Mouse (Mus musculus) urinary bladder, adult 18-20 months (tissue): ENCODE data around the gene Nxpe5.
"Not testable (repeated sequence)": the region's sequence is repeated elsewhere in the genome, so short reads cannot be mapped to it uniquely, and the experiment has no call there.

Experiments
- DNase-seq, 2 experiments: peaks; one replicate each; pipeline ENCODE4 v3.0.0; 2022; ENCODE audit warnings: low spot score in 2 of 2, mixed read lengths in 2 of 2

Gene Nxpe5

DNA sequence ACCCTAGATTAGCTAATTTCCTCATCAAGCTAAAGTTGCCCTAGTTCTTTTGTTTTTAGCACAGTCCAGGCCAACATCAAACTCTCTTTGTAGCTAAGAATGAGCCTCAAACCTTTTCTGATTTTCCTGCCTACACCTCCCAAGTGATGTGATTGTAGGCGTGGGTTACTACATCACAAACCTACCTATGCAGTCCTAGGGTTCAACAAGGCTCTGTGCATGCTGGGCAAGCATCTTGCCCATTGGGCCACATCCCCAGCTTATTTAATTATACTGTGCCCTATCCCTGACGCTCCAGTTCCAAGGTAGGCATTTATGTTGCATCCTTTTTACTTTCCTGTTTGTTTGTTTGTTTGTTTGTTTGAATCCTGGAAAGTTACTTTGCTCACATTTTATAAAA, at the start of gene Nxpe5:
Gene Nxpe5 (plus strand): TSS at position 199 of the 400 bp plus-strand sequence.
- no peak for DNase-seq

DNA sequence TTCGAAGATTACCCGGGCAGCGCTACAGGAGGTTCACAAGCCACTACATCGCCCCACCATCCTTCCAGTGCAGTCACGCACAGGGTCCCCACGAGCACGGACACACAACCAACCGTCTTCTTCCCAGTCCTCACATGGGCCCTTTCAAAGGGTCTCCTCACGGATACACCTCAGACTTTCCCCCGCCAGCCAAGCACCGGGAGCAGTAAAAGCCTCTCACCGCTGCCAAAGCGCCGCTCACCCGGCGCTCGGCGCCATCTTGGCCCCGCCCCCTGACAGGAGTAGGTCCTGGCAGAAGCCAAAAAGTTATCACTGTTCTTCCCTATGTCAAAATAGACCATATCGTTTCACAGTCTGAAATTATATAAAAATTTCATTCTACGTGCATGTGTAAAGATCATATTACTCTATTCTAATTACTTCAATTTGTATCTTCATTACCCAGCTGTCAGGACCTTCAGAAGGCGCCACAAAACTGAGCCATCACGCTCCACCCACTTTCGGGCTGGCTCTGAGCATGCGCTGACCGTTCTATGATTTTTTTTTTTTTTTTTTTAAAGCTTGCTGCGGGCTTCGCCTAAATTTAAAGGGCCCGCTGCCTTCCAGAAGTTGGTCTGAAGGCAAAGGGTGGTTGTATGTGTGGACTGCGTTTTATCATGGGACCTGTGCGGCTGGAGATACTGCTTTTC, 38.6 kb upstream of the Nxpe5 start, which contains the start of the genes Taf6 and Cnpy4:
Gene Taf6 (minus strand): TSS at position 502 of the 689 bp plus-strand sequence.
Gene Cnpy4 (plus strand): TSS at position 536 of the 689 bp plus-strand sequence.
- DNase-seq: peak; percentile 78 to 79

DNA sequence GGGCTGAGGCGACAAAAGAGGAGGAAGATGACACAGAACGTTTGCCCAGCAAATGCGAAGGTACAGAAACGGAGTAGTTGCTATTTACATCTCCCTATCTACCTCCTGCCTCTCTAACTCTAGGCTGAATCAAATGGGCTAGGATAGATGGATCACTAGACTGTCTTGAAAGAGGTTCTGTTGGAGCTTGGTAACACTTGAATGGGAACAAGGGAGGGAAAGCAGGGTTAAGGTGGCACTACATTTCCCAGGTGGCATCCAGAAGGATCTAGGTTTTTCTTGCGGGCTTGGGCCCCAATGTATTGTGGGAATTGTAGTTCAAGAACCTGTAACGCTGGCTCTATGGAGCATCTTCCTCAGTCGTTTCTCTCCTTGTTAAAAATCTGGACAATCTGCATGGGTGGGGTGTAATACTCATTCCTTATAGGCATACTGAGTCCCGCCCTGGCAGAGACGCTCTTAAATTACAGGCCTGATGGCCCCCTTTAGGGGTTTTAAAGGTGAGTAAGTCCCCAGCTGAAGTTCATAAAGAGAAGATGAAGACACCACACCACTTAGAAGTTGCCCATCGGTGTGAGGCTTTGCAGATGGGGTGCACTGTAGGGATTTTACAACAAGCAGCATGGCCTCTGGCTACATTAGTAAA, 37.9 kb upstream of the Nxpe5 start:
- peak; percentile 17 to 45 for DNase-seq

DNA sequence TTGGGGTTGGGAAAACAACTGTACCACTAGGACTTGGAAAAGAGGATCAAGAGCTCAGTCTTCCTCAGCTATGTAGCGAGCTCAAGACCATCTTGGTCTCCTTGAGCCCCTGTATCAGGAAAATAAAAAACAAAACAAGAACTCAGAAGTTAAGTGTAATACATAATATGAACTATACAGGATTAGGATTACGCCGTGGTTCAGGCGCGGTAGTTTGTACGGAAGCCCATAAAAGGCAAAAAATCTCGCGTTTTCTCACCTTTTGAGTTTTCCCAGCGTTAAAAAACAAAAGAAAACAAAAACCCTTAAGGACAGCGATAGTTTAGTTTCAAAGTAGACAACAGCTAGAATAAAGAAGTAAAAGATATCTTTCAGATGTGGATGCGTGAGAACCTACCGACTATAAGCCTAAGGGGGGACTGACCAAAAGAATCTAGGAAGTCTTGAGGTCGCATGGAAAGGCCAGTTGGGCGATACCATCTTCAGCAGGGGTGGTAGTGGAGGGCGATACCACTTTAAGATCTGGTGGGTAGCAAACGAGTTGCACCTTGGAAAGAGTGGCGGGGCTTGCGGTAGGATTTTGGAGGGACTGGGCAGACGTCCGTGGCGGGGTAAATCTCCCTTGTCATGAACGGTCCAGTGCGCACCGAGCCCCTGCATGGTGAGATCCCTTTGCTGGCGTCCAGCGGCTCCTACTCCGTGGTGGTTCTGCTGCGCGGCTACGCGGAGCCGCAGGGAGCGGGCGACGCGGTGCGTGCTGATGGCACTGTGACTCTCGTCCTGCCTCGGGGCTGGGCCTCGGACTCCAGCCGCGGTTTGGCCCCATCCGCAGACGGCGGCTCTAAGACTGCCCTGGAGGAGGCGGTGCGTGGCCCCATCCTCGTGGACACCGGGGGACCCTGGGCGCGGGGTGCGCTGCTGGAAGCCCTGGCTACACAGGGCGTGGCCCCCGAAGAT, 31.6 kb upstream of the Nxpe5 start, which contains the start of gene Mblac1:
Gene Mblac1 (plus strand): TSS at position 544 of the 957 bp plus-strand sequence.
- DNase-seq: peak; percentile 75 to 84

DNA sequence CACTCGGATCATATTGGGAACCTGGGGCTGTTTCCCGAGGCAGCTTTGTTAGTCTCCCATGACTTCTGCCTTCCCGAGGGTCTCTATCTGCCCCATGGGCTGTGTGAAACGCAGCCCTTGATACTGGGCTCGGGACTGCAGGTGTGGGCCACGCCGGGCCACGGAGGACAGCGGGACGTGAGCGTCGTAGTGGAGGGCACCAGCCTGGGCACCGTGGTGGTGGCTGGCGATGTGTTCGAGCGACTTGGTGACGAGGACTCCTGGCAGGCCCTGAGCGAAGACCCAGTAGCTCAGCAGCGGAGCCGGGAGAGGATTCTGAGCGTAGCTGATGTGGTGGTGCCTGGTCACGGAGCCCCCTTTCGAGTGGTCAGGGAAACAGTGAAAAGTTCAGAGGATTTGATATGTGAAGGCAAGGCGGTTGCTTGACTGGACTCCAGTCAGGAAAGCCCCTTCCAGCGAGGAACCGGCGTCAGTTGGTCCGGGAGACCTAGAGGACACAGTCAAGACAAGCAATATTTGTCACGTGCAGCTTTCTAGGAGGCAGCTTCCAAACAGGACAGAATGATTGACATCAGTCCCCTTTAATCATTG, 30.8 kb upstream of the Nxpe5 start:
- DNase-seq: peak in 1 of 2 experiments; percentile 21

DNA sequence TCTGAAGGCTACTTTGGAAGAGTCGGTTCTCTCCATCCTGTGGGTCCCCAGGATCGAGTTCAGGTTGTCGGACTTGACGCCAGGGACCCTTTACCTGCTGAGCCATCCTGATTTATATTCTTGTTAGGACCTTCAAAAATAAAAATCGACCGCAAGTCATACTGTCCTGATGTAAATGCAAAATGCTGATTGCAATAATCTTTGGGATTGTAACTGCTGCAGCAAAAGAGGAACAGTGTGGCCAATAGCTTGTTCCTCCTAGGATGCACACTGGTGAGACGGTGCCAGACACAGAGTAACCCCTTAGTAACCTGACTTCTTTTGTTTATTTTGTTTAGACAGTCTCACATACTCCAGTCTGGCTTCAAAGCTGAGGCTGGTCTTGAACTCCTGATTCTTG, 30.2 kb upstream of the Nxpe5 start:
- DNase-seq: no peak

DNA sequence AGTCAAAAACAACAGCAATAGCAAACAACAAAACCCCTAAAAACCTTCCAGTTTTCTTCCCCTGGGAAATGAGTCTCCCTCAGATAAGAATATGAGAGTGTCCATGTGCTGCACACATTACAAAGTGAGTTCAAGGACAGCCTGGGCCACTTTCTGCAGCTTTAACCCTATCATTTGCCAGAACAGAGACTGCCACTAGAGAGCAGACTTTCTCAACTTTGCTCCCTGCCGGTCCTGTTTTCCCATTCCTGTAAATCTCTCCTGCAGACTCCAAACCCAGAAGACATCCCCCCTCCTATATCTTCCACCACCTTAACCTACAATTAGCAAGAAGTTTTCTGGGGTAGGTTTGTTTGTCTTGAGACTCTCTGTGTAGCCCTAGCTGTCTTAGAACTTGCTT, 26.1 kb upstream of the Nxpe5 start:
- DNase-seq: no peak

DNA sequence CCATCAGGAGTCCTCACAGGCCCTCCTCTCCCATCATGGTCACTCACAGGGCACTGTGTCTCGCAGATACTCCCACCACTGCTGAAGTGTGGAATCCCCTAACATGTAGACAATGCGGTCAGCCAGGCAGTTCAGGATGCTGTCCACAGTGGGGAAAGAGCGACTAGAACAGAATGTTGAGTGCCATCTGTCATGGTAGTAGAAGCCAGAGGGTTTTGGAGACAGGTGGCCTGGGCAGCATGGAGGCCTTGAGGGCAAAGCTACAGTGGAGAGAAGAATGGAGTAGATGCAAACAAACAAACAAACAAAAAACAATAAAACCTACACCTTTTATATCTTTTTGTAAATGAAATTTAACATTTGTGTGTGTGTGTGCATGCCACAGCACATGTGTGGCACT, 23.6 kb upstream of the Nxpe5 start:
- DNase-seq: no peak

DNA sequence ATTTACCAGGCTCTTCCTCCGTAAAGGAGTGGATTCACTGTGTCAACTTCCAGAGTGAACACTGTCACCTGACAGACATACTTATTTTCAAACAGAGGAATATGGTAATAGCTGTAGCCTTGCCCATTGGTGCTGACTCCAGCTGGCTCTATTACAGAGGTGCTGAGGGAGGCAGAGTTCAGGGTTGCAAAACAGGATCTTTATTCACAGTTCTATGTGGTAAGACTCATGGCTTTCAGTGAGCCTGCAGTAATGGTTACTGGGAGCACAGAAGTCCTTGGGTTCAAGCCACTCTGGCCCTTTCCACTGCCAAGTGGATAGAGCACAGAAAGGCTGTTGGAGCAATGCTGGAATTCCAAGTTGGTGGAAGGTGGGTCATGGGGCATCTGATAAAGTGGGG, 18.4 kb upstream of the Nxpe5 start:
- no peak for DNase-seq

DNA sequence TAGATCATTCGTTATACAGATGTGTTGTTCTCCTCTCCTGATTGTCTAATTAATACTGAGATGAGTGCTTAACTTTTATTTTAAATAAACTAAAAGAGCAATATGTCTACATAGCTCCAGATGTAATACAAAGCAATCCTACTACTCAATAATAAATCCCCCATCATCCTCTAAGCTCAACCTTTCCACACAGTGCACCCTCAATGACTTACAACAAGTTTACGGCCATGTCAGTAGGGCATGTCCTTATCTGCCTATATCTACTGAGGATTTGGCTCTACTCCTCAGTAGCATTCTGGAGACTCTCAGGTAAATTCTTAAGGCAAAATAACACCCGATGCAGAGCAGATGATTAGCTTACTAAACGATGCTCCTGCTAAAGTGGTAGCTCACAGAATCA, 17.8 kb upstream of the Nxpe5 start:
- DNase-seq: no peak

DNA sequence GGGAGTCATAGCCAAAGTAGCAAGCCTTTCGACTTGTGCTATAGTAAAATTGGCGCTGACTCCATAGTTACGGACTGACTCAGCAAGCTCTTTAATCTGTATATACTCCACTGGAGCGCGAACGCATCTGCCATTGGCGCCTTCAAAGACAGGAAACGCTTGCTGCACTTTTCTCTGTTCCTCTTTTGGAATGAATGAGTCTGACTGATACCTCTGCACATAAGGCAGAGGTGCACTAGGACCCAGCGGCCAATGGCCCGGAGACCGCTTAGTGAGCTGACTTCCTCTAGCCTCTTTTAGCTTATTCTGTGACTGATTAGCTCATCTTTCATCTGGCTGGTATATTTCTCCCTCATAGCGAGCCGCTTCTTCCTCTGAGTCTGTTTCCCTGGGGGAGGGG, 9.1 kb upstream of the Nxpe5 start:
- DNase-seq: not testable (repeated sequence)

DNA sequence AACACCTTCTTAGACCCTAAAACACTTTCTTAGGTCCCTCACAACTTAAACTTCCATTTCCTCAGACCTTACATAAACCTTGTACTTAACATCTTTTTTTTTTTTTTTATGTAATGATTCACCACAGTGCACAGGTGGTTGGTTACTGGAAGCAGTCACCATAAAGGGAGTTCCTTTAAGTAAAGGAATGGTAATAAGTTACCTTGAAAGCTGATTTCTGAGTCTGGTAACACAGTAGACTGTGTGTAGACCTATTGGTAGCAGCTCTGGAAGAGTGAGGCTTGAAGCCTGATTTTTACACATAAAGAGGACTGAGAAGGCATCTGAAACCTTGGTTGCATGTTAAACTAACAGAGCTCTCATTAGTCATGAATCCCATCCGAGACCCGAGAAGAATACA, 5.8 kb upstream of the Nxpe5 start:
- no peak for DNase-seq

DNA sequence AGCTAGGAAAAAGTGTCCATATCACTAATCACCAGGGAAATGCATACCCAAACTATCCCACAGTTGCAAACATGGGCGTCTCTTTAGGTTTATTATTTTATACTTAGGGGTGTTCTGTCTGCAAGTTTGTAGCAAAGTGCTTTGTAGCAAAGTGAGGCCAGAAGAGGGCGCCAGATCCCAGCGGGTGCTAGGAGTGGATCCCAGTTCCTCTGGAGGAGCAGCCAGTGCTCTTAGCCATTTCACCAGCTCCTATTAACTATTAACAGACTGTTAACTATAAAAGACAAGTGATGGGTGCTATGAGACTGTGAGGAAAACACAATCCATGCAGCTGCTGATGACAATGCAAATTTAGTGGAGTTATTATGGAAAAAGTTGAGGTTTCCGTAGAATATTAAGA, 3.6 kb upstream of the Nxpe5 start:
- DNase-seq: peak; percentile 71 to 87

DNA sequence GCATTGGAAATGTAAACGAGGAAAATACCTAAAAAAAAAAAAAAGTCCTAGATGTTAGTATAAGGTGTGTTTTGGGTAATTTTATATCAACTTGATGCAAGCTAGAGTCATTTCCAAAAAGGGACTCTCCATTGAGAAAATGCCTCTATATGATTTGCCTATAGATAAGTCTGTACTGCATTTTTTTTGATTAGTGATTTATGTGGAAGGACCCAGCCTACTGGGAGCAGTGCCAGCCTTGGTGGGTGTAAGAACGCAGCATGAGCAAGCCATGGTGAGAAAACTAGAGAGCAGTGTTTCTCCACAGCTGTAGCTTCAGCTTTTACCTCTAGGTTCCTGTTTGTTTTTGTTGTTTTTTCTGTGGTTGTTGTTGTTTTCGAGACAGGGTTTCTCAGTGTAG, 2.4 kb upstream of the Nxpe5 start:
- DNase-seq: no peak

DNA sequence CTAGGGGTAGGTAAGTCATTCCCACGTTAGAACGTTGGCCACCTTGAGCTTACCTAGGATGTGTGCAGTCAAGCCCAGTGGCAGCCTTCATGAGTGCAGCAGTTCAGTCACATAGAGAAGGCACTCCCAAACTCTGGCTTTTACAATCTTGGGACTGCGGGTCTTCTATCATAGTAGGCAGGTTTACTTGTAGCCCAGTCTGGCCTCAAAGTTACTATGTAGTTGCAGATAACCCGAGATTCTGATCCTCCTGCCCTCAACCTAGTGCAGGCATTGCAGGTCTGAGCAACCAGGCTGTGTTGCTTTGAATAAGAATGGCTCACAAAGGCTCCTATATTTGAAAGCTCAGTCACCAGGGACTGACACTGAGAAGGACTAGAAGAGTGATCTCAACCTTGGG, 793 bp downstream of the Nxpe5 start:
- DNase-seq: no peak

DNA sequence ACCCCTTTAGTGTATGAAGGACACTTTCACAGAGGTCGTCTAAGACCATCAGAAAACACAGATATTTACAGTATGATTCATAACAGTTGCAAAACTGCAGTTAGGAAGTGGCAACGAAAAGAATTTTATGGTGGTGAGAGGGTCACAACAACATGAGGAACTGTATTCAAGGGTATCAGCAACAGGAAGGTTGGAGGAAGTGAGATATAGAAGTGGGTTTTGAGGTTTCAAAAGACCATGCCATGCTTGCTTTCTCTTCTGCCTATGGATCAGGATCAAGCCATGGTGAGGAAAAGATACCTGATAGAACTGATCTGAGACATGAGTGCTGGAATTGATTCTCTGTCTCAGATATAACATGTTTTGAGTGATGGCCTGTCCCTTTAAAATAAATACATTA, 1.7 kb downstream of the Nxpe5 start:
- no peak for DNase-seq

DNA sequence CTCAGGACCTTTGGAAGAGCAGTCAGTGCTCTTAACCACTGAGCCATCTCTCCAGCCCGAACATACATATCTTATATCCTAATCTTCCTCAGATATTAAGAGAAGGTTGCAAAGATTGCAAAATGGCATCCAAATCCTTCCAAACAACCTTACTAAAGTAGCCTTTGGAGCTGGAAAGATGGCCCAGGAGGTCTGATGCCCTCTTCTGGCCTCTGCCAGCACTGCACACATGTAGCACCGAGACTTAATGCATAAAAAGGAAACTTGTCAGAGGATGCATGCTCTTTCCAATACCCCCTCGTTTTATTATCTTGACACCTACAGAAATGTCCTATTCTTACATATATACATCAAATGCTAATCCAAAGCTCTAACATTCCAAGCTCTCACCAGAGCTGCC, 2.3 kb downstream of the Nxpe5 start:
- DNase-seq: no peak

DNA sequence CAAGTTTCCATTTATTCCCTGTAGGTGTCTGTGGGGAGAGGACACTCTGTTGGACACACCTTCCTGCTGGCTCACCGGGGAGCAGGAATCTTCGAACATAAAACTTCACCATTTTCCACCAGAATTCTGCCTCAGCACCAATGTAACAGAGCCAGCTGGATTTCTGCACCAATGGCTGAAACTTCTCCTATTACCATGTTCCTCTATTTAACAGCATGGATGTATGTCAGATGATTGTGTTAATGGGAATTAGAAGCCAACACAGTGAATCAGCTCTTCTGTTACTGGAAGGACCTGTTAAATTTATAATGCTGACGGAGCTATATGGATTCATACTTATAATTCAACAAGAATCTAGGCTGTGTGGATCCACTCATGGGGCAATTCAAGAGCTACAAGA, 3.8 kb downstream of the Nxpe5 start:
- DNase-seq: no peak

DNA sequence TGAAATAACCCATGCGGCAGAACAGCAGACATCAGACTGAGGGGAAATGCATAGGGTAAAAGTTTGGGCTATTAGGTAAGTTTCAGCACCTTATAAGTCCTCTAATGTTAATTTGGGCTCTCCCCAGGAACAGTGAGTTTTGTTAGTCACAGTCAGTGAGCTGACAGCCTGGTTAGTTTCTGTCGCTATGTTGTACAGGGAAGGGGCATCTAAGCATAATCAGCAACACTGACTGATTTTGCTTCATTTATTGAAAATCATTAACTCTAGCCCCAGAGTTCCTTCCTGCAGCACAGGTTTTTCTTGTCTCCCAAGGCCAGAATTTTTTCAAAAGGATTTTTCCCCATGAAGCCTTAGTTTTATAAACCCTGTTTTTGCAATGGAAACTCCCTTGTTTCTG, 8.1 kb downstream of the Nxpe5 start:
- no peak for DNase-seq

DNA sequence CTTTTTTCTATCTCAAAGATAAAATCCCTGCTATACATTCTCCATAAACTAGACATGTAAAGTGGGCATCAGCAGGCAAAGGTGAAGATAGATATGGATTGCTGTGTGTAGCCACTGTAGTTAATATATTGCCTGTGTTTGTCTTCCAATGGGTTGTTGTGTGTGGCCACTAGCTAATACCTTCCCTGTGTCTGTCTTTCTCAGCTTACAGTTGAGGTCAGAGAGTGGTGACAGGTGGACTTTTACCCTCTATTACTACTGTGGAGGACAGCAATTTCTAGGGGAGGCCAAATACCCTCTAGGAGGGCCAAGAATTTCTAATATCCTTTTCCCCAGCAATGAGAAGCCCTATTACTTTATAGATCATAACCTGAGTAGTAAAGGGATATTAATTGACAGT, 8.5 kb downstream of the Nxpe5 start:
- DNase-seq: no peak

DNA sequence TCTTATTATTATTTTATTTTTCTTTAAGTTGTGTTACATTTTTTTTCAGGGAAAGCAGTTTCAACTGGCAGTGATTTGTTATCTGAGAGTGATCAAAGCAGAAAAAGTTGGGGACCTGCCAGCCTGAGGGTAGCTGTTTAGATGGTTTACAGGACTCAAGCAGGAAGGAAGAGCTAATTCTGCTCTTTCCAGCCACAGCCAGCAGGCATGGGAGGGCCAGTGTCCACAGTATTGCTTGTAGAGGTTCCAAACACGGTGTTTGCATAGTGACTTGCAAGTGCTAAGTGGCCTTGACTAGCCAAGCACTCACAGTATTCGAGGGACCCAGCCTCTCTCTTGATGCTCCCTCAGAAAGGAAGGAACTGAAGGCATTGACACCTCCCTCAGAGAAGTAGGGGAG, 15.8 kb downstream of the Nxpe5 start:
- no peak for DNase-seq

DNA sequence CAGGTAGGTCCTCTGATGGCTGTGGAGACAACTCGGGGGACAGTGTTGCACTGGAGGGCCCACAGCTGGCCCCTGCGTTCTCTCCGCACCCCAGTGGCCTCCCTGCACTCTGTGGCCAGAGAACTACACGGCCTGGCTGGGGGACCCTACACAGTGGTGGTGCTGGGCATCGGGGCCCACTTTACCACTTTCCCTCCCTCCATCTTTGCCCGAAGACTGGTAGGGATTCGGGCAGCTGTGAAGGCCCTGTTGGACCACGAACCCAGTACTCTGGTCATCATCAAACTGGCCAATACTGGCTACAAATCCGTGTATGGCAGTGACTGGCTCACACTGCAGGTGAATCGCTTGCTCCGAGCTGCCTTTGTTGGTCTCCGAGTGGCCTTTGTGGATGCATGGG, 25.4 kb downstream of the Nxpe5 start:
- no peak for DNase-seq
